Mouse (Mus musculus) ovary, postnatal 36 days (tissue): ENCODE measurements around the gene Ccnk.

Source experiments
- DNase-seq: peaks from one replicate; pipeline ENCODE4 v3.0.0; 2022; ENCODE audit warnings: low spot score, mixed read lengths

Gene Ccnk

DNA sequence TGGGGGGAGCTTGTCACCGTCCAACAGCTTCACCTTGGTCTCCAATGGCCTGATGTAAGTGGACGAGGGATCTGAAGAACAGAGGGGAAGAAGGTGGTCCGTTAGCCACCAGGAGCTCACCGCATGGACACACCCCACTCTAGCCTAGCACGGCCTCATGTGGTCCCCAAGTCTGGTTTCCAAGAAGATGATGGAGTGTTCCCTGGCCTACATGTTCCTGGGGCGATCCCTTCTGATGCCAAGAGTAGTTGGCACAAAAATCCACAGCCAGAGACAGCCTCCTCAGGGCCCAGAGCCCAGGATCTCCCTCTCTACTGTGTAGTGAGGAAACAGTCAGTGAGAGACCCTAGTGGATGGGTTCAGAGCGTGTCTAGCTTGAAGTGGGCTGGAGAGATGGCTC lies 42.3 kb downstream of the Ccnk start:
- DNase-seq, result no peak

DNA sequence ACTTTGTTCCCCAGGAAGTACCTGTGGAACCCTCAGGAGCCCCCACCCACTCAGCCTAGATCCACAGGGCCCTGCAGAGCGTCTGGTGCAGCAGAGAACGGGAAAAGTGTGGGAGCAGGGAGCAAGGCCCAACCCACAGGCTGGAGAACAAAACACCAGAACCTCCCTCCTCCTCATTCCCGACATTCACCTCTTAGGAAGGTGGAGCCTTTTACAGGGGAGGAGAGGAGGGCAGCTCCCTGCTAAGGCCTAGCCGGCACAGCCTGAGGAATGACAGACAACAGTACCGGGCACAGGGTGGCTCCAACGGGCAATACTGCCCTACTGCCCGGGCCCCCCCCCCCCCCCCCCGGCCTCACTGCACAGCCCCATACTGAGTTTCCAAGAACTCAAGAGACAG lies 44.0 kb downstream of the Ccnk start:
- no peak for DNase-seq

DNA sequence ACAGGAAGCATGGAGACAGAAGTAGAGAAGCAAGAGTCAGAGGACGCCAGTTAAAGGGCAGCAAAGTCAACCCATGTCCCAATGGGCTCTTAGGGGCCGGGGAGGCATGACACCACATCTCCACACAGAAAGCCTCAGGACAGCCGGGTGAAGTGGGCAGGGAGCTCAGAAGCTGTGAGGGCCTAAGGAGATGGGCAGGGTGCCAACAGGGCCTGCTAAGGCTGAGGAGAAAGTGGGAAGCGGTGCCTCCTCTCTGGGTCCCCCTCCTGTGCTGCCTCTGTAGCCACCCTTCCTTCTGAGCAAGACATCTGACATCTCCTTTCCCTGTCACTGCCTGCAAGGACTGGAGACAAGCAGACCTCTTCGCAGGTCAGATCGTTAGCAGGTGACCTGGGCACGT lies 46.4 kb downstream of the Ccnk start:
- no peak for DNase-seq

DNA sequence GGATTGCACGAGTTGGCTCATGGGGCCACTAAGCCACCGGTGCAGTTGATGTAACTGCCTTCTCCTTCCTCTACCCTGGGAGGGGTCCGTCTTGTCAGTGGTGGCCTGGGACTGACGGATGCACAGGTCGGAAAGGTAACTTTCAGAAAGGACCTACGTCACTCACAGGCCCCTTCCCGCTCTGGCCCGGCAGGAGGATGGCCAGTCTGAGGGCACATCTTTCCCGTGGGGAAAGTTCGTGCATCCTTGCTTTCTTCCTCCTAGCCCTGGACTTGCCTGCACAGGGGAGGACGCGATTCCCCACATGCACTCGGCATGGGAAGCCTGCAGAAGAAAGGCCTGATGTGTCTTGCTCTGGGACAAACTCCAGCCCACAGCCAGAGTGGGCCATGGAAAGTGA lies 46.8 kb downstream of the Ccnk start:
- no peak for DNase-seq

DNA sequence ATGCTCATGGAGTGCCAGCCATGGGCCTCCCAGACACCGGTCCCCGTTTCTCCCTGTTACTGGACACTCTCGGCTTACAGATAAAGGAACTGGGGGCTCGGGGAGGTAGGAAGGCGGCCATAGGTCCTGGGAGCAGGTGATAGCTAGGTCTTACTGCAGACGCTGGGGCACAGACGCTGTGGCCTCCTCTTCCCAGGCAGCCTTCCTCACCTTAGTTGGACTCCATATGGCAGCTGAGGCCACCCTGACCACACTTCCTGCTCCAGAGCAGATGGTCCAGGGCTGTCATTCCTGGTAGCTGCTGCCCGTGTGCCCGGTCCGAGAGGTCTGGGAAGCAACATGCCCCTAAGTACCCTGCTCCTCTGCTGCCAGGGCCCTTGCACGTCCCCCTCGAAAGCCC lies 47.6 kb downstream of the Ccnk start:
- no peak for DNase-seq

DNA sequence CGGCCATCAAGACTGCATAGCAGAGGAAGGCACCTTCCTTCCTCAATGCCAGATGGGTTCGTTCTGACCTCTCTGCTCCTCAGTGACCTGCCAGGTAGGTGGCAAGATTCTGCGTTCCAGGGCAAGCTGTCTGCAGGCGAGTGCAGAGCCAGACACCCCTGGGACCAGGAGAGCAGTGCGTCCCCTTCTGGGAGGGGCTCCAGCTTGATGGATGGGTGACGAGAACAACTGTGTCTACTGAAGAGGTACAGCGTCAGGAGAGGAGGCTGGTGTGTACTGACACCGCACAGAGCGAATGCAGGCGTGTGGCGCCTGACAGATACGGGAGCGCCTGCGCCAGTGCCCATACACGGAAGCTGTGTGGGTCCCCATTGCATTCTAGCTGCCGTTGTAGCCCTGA lies 48.1 kb downstream of the Ccnk start:
- no peak for DNase-seq

DNA sequence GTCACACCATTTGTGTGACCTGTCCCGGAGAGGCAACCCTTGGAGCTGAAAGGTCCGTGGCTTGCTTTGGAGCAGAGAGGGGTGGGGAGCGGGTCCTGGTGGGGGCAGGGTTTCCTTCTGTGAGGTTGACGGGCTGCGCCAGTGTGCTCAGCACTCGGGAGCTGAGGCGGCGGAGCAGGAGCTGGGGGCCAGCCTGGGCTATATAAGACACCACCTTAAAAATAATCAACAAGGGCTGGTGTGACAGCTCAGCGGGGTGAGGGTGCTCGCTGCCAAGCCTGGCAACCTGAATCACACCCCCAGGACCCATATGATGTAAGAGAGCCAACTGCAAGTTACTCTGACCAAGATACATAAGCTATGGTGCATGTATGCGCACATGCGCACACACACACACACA lies 50.7 kb downstream of the Ccnk start:
- DNase-seq, result no peak

DNA sequence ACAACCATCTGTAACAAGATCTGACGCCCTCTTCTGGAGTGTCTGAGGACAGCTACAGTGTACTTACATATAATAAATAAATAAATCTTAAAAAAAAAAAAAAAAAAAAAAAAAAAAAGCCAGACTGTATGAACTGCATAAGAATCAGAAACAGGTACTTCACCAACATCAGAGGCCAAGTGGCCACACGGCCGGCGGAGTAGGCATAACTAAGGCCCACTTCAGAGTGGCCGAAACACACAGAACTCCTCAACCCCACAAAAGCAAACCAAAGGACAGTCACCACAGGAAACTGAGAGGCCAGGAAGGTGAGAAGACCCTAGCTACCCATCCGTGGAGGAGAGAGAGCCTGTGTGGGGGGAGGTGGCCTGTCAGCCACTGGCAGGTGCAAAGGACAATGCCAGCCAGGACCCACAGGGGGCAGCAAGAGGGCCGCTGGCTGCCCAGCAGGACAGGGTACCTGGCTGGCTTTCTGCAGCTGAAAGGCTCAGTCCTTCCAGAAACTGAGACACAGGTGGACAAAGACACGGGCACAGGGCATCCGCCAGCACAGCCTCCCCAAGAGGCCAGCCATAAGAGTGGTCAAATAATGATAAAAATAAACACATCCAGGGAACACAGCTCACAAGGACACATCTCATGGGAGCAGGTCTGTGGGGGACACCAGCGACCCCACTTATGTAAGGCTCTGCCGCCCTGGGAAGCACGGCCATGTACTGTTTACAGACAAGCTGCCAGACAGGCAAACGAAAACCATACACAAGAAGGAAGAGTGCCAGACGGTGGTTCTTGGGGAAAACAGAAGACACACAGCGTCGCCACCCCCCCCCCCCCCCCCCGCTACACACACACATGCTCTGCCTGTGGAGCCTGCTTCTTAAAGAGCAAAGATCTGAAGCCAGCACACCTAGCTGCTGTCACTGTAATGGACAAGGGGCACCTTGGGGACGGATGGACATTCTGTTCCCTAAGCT lies 51.7 kb downstream of the Ccnk start:
- DNase-seq, result peak; percentile 54

DNA sequence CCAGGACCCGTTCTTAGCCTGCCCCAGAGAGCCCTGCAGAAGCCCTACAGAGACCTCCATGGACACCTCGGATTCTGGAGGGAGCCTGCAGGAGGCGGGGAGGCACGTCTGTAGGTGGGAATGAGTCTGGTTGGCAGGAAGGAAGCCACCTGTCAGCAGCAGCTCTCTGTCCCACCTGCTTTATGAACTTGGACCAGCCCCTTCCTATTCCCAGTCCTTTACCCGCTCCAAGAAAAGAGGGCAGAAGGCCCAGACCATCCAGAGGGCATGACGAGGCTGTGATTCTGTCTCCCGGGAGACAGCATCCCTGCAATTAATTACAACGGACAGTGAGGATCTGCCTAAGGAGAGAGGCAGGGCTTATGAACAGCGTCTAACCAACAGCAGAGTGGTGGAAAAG lies 52.5 kb downstream of the Ccnk start:
- DNase-seq, result no peak

DNA sequence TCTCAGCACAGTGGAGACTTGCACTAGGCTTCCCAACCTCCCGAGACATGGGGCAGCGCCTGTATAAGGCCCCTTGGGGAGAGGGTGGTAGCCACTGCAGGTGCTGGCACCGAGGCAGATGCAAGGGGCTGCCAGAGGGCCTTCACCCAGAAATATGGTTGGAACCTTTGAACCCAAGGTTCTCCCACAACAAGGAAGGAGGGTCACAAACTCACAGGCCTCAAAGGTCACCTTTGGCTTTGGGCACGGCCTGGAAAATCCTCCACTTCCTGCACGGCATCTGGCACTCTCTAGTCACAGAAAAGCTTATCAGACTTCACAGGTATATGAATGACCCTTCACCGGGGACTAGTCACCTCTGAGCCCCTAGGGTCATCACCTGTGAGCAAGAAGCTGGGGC lies 54.4 kb downstream of the Ccnk start:
- no peak for DNase-seq

DNA sequence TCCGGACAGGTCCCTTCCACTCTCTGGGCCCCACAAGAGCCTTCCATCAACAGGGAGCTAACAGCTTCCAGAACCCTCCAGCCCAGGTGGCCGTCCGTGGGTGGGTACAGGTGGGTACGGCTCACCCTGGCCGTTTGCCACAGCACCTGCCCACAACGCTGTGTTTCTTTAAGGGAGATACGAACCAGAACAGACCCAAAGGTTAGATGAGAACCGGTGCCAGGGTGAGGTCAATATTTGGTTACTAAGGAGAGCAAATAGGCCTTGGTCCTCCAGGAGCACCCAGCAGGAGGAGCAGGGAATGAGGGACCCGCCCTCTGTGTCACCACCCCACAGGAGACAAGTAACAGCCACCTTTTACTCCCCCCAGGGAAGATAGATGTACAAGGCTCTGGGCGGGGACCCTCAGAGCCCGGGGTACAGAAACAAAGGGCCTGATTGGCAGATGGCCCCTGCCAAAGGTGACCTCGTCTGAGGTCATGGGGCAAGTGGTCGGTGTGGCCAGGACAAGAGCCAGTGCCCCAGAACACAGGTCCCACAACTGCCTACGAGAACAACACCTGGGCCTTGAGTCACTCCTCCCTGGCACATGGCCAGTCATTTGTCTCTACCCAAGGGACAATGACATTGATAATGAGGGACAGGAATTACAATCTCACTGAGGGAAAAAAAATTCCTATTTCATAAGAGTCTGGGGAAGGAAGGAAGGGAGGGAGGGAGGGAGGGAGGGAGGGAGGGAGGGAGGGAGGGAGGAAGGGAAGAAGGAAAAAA lies 55.6 kb downstream of the Ccnk start:
- no peak for DNase-seq

DNA sequence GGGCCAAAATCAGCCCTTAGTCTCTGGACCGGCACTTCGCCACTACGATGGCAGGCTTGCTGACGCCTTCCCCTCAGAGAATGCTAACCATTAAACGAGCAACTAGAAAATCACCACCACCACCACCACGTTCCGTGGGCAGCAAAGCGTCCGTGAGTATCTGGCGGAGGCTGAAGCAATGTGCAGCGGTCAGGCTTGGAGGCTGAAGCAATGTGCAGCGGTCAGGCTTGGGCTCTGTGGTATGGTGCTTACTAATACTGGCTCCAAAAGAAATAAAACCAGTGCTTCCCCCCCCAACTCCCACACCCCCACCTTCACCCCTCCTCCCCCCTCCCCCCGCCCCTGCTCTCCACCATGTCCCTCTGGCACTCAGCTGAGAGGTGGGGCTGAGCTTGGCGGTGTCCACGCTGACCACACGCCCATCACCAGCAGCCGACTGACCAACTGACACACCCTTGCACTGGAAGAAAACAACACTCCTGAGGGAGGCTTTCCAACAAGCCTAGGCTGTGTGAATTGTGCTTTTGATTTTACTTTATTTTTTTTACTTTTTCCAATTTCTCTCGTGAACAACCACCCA lies 56.7 kb downstream of the Ccnk start:
- no peak for DNase-seq

DNA sequence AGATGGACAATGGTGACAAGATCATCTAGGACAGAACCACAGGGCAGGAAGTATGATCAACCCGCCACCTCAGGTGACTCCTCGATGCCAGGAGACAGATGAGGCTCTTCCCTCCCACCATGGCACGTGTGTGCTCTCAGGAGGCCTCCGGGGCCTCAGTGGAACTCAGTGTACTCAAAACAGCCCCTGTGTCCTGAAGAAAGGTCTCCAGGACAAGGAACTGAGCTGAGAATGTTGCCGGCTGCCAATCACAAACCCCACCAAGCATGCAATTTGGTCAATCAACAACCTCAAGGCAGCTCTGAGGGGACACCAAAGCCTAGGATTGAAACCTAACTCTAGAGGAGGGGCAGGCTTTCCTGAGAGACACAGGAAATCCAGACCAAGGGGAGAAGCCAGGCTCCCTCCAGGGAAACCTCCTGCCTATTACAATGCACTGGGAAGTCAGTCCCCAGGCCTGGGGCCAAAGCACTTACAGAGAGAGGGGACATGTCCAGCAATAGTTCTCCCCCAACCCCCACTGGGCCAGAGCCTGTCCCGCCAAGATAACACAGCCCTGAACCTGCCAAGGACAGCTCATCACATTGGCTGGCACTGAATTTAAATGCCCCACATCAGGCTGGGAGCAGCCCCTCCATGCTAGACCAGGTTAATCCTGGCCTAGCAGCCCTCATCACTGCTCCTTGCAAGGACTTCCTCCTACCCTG lies 58.1 kb downstream of the Ccnk start:
- DNase-seq, result no peak

DNA sequence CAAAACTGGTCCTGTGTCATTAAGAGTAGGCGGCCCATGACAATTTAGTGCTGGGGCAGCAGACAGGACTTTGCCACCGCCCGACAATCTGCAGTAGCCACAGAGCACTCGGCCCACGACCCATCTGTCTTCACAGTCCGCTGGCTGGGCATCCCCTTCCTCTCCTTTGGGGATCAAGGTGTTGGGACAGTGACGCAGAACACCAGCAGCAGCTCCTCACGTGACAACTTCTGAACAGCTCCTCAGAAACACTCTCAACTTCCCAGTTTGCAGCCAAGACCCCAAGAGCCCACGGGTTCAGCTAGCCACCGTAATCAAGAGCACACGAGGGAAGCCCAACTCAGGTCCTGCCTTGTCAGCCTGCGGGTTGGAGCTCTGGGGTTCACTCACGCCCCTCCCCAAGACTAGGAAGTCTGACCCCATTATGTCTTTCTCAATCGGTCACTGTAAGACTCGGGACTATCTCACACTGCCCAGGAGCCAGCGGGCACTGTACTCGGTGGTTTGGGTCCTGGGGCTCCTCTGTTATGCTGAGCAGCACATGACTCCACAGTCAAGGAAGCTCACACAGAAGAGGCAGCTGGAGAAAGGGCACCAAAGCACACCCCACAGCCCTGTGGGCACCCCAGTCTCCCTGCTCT lies 59.1 kb downstream of the Ccnk start:
- DNase-seq, result no peak

DNA sequence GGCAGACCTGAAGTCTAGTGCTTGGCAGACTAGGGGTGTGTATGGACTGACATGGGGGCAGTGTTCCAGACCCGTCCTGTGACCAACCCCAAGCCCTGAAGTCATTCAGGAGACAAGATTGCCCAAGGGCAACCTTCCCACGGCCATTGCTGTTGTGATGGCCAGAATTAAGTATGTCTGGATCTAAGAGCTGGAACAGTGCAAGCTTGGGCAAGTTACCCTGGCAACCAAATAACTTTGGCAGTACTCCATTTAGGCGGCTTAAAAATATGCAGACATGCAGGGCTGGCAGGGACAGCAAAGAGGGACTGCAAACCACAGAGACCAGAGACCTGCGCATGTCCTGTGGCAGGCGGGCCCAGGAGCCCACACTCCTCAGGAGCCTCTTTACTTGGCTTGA lies 60.1 kb downstream of the Ccnk start:
- DNase-seq, result peak; percentile 44

DNA sequence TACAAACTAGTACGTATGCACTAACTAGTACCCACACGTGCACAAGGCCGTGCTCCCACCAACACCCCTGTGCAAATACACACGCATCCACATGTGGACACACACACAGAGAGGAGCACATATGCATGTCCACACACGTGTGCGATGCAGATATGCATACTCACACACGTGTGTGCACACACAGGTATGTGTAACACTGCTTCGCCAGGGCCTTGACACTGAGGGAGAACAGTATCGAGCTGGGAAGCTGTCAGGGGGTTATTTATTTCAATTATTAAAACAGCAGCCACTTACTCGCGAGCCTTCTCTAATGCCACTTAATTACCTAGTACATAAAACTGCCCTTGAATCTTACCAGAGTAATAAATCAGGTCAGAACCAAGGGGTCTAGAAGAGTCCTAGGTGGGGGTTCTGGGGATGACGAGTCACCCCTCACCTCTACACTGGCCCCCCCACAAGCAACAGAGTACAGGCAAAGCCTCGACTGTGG lies 61.1 kb downstream of the Ccnk start:
- no peak for DNase-seq

DNA sequence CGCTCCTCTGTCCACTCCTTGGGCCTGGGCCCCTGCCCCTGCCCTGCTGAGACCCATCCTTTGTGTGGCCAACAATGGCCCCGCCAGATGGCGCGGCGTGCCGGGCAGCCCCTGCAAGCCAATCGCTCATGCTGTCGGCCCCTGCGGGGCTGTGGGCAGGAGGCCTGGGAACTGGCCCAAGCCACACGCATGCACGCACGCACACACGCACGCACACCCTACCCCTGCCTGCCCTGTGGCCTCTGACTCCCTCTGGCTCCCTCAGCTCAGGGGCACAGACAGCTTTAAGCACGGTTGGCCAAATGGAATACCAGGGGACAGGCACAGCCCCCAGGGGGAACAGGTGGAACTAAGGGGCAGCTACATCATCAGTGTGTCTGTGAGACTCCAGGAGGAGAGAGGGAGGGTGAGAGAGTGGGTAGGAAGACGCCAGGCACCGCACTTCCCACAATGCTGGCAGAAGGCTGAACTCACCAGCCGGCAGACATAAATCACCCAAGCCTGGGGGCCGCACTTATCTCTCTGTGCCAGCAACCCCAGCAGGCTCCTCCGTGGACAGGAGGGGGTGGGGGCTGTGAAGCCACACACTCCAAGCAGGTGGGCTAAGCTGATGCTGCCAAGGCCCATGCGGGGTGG lies 61.7 kb downstream of the Ccnk start:
- no peak for DNase-seq

DNA sequence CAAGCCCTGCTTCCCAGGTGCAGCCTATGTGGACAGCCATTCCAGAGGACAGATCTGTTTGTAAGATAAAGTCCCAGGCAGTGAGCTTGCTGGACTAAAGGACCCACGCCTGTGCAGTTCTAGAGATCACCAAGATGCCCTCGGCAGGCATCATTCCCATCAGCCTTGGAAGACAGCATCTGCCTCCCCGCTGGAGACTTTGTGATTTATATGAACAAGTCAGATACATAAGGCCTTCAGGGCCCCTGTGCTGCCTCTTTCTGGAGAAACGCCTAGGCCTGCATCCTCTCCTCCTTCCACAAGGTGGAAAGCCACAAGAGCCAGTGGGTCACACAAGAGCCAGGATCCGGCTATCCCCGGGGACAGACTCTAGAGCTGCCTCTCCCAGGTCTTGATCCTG lies 62.2 kb downstream of the Ccnk start:
- no peak for DNase-seq

DNA sequence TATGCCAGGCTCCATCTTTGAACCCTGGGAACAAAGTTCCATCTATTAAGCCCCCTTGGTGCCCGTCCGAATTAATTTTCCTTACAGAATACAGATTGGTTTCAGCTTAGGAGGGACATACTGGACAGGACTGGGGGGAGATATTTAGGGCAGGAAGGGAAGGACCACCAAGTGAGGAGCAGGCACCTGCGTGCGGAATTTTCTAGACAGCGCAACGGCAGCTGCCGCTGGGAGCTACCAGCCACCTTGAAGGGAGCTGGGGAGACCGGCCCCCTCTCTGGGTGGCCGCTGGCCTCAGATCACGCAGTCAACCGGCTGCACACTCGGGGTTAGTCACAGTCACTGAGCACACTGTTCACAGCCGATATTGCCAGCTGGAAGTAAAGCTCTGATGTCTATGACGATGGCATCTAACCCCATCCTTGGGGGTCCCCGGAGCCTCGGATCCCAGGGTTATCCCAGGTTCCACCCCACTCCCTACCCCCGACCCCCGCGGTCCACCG lies 62.9 kb downstream of the Ccnk start:
- no peak for DNase-seq

DNA sequence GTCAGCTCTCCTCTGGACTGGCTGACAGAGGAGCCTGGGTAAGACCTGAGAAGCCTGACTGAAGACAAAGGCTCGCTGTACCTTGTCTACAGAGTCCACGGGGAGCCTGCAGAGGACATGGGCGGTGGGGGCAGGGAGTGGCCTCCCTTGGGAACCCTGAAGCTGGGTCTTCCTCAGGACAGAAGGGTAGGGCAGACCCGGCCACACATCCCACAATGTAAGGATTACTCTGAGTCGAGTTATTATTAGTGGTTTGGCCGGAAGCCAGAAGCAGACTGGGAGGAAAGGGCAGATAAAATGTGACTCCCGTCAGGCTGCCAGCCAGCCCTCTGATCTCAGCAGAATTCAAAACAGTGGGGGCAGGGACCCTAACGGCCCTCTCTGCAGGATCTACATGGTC lies 65.4 kb downstream of the Ccnk start:
- DNase-seq, result peak; percentile 69

DNA sequence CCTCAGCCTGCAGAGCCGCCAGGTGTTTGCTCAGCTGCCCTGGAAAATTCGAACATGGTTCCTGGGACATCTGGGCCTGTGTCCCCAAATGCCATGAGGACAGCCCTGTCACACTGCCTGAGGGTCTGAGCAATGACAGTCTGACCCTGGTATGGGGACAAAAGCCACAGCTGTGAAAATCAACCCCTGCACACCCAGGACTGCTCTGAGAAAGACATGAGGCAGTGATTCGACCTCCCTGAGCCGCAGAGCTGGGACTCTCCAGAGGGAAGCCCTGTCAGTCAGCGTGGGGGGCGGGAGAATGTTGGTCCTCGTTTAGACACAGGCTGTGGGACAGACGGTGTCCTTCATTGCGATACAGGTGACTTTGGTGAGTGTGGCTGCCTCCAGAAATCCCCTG lies 66.2 kb downstream of the Ccnk start:
- no peak for DNase-seq
